Mouse (Mus musculus): Measurements from ENCODE around the gene Fnip1. TPM values are rescaled to one million over a fixed set of nuclear protein-coding genes. Genes with fewer than 3 reads are reported as not detected.
"Not testable (repeated sequence)": the region's sequence is repeated elsewhere in the genome, so short reads cannot be mapped to it uniquely, and the experiment has no call there.

Fnip1 gene
- 14.0 and 18.2 TPM in 2 replicates for polyA plus RNA-seq (2014; fragmentation: Nextera tagmentation; extraction: Ambion mirVana)

DNA sequence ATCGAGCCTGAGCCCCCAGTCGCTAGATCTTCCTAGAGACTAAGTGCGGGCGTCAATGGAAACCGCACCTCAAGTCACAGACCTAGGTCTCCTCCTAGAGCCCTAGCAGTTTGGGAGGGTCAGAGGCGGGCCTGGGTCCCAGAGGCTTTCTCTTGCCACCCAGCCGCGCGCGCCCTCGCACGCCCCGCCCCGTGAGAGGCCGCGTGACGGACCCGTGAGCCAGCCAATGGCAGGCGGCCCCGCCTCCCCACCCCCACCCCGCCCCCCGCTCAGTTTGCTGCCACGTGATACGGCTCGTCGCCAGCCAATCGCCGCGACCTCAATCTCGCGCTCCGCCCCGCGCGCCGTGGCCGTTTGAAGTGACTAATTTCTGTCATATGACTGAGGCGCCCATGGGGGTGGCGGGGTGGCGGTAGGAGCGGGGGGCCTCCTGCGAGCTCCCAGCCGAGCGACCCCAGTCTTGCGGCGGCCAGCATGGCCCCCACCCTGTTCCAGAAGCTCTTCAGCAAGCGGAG is at the start of gene Fnip1:
Fnip1 (plus strand) TSS at position 377 of the 515 bp plus-strand sequence.
- no peaks in the 10 kb centered on the region for H3K36me3 ChIP-seq (ENCODE audit: control insufficient read depth, insufficient read depth, low read length)
- peak; percentile 98 for ATAC-seq (ENCODE audit: low FRiP score, low TSS enrichment)
- H3K27ac ChIP-seq (replicated peaks; ENCODE audit: low read depth, low read length), result peak within 1 kb of the TSS; percentile 75
- peak within 1 kb of the TSS; percentile 93 for H3K4me3 ChIP-seq (replicated peaks; ENCODE audit: low read depth, low read length)
- peak within 1 kb of the TSS; percentile 70 for H3K4me2 ChIP-seq (ENCODE audit: low read length)
- WGBS, result under 1% methylated on average over 45 of the region's 47 CpGs
- DNase-seq, result peak; percentile 97
- H3K27me3 ChIP-seq (ENCODE audit: control insufficient read depth, insufficient read depth, low read length), result no peaks in the 10 kb centered on the region
- H3K9me3 ChIP-seq (ENCODE audit: control insufficient read depth, low read length), result no peaks in the 10 kb centered on the region
- H3K9ac ChIP-seq (replicated peaks; ENCODE audit: low read length), result peak within 1 kb of the TSS; percentile 83
- peaks cover 19% of the 10 kb centered on the region for H3K4me1 ChIP-seq (ENCODE audit: control insufficient read depth, insufficient read depth, low read length)

DNA sequence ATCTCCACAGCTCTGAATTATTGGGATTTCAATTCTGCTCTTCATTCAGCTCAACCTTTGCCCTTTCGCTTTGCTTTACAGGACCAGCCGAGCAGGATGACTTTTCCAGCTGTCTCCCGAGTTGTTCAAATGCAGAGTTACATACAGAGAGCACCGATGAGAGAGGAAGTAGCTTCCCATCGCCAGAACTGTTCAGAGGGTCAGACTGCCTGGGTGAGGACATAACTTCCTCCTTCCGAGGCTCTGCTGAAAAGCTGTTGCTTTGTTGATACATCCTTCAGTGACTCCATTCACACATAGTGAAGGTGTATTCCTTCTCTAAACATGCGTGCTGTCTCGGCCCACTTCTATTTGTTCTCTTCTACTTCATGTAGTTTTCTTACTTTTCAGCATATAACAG is 47.6 kb upstream of the Fnip1 start:
- H3K4me2 ChIP-seq (ENCODE audit: low read length), result no peak overlapping the region
- 80% methylated on average over 8 of the region's 8 CpGs for WGBS
- no peaks in the 10 kb centered on the region for H3K27me3 ChIP-seq (ENCODE audit: control insufficient read depth, insufficient read depth, low read length)
- DNase-seq, result no peak
- H3K4me3 ChIP-seq (replicated peaks; ENCODE audit: low read depth, low read length), result no peak overlapping the region
- H3K36me3 ChIP-seq (ENCODE audit: control insufficient read depth, insufficient read depth, low read length), result no peaks in the 10 kb centered on the region
- H3K9me3 ChIP-seq (ENCODE audit: control insufficient read depth, low read length), result no peaks in the 10 kb centered on the region
- H3K9ac ChIP-seq (replicated peaks; ENCODE audit: low read length), result no peak overlapping the region
- no peak overlapping the region for H3K27ac ChIP-seq (replicated peaks; ENCODE audit: low read depth, low read length)
- no peak for ATAC-seq (ENCODE audit: low FRiP score, low TSS enrichment)
- no peaks in the 10 kb centered on the region for H3K4me1 ChIP-seq (ENCODE audit: control insufficient read depth, insufficient read depth, low read length)

DNA sequence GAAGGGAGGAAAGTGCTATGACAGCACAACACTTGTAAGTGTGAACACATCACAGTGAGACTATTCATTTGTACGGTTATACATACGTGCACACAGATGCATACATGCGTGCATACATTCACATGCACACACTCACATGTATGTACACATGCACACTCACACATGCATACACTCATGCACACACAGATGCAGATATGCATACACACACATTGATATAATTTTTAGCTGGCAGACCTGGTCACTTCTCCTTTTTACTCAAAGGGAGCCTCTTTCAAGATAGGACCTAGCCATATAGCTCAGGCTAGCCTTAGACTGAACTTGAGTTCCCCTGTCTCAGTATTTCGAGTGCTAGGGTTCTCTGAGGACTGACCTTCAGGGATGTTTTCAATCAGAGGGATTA is 46.7 kb upstream of the Fnip1 start:
- H3K4me1 ChIP-seq (ENCODE audit: control insufficient read depth, insufficient read depth, low read length), result no peaks in the 10 kb centered on the region
- ATAC-seq (ENCODE audit: low FRiP score, low TSS enrichment), result no peak
- H3K9me3 ChIP-seq (ENCODE audit: control insufficient read depth, low read length), result no peaks in the 10 kb centered on the region
- H3K4me2 ChIP-seq (ENCODE audit: low read length), result no peak overlapping the region
- no peaks in the 10 kb centered on the region for H3K36me3 ChIP-seq (ENCODE audit: control insufficient read depth, insufficient read depth, low read length)
- WGBS, result 88% methylated on average over 4 of the region's 4 CpGs
- no peak overlapping the region for H3K9ac ChIP-seq (replicated peaks; ENCODE audit: low read length)
- no peaks in the 10 kb centered on the region for H3K27me3 ChIP-seq (ENCODE audit: control insufficient read depth, insufficient read depth, low read length)
- H3K27ac ChIP-seq (replicated peaks; ENCODE audit: low read depth, low read length), result no peak overlapping the region
- H3K4me3 ChIP-seq (replicated peaks; ENCODE audit: low read depth, low read length), result no peak overlapping the region
- no peak for DNase-seq

DNA sequence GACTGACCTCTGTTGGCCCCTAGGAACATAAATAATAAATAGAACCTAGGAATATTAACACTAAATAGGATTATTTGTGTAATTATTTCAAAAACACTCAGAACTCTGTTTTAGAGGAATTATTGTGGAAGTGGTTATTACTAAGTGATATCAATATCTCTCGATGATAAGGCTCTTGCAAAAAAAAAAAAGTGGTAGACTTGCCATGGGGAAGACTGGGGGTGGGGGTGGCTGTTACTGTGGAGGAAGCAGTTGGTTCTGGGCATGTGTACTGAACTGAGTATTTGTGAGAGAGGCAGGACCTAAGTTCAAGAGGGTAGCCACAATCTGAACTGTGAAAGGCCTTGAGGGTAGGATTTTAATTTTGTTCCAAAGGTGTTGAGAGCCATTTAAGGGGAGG is 41.3 kb upstream of the Fnip1 start:
- no peaks in the 10 kb centered on the region for H3K4me1 ChIP-seq (ENCODE audit: control insufficient read depth, insufficient read depth, low read length)
- no peak overlapping the region for H3K9ac ChIP-seq (replicated peaks; ENCODE audit: low read length)
- no peaks in the 10 kb centered on the region for H3K36me3 ChIP-seq (ENCODE audit: control insufficient read depth, insufficient read depth, low read length)
- no peak overlapping the region for H3K27ac ChIP-seq (replicated peaks; ENCODE audit: low read depth, low read length)
- no peak for ATAC-seq (ENCODE audit: low FRiP score, low TSS enrichment)
- 97% methylated on average over 1 of the region's 1 CpGs for WGBS
- no peak overlapping the region for H3K4me2 ChIP-seq (ENCODE audit: low read length)
- no peak overlapping the region for H3K4me3 ChIP-seq (replicated peaks; ENCODE audit: low read depth, low read length)
- no peaks in the 10 kb centered on the region for H3K9me3 ChIP-seq (ENCODE audit: control insufficient read depth, low read length)
- DNase-seq, result no peak
- no peaks in the 10 kb centered on the region for H3K27me3 ChIP-seq (ENCODE audit: control insufficient read depth, insufficient read depth, low read length)

DNA sequence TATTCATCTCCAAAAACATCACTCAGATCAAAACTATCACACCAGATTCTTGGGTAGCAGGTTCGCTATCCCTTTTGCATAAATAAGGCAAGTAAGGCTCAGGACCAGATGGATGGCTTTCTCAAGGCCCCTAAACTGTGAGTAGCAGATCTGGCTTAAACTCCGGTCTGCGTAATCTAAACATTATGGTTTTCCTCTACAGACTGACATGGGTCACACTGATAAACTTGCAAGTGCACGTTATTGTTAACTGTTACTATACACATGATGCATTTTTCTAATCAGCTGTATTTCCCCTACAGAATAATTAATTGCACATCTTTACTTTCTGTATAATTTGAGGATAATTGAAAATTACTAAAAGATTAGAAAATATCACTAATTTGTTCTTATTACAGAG is 39.9 kb upstream of the Fnip1 start:
- Histone ChIP-seq H3K27ac (replicated peaks; ENCODE audit: low read depth, low read length) (no peak overlapping the region), H3K4me1 (ENCODE audit: control insufficient read depth, insufficient read depth, low read length) (no peaks in the 10 kb centered on the region), H3K36me3 (ENCODE audit: control insufficient read depth, insufficient read depth, low read length) (no peaks in the 10 kb centered on the region), H3K9ac (replicated peaks; ENCODE audit: low read length) (no peak overlapping the region), H3K4me2 (ENCODE audit: low read length) (no peak overlapping the region), H3K9me3 (ENCODE audit: control insufficient read depth, low read length) (no peaks in the 10 kb centered on the region), H3K4me3 (replicated peaks; ENCODE audit: low read depth, low read length) (no peak overlapping the region), H3K27me3 (ENCODE audit: control insufficient read depth, insufficient read depth, low read length) (no peaks in the 10 kb centered on the region)
- DNase-seq, result no peak
- WGBS, result 94% methylated on average over 4 of the region's 4 CpGs
- ATAC-seq (ENCODE audit: low FRiP score, low TSS enrichment), result no peak

DNA sequence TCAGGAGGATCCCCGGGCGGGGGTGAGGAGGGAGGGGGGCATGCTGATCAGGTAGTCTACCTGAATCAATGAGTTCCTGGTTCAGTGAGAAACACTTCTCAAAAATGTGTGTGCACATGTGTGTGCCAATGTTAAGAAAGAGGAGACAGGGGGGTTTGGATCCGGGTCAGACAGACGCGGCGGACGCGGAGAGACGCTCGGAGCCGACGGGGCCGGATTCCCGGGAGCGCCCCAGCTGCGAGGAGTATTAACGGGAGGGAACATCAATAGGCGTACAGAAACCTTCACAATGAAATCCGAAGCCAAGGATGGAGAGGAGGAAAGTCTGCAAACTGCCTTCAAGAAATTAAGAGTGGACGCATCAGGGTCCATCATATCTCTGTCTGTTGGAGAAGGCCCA is 37.2 kb upstream of the Fnip1 start:
- H3K4me3 ChIP-seq (replicated peaks; ENCODE audit: low read depth, low read length); H3K9ac ChIP-seq (replicated peaks; ENCODE audit: low read length); H3K27ac ChIP-seq (replicated peaks; ENCODE audit: low read depth, low read length); ATAC-seq (ENCODE audit: low FRiP score, low TSS enrichment); H3K36me3 ChIP-seq (ENCODE audit: control insufficient read depth, insufficient read depth, low read length); H3K4me2 ChIP-seq (ENCODE audit: low read length); H3K27me3 ChIP-seq (ENCODE audit: control insufficient read depth, insufficient read depth, low read length); H3K9me3 ChIP-seq (ENCODE audit: control insufficient read depth, low read length); H3K4me1 ChIP-seq (ENCODE audit: control insufficient read depth, insufficient read depth, low read length); DNase-seq: not testable (repeated sequence)
- WGBS, result 96% methylated on average over 20 of the region's 20 CpGs

DNA sequence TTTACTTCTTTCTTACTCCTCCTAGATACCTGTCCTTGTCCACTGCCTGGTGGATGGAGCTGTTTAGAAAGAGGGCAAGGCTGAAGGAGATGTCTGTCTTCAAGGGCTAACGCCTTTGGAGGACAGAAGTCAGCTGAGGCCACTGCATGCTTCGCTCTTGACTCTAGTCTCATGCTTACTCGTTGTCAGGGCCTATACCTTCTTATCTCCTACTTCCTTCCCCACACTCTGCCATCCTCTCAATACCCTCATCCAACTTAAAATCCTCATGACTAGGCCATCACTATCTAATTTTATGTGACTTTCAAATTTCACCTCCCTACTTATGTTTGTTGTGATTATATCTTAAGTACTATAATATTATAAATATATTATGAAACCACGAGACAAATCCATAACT is 33.1 kb upstream of the Fnip1 start:
- no peaks in the 10 kb centered on the region for H3K27me3 ChIP-seq (ENCODE audit: control insufficient read depth, insufficient read depth, low read length)
- H3K9me3 ChIP-seq (ENCODE audit: control insufficient read depth, low read length), result no peaks in the 10 kb centered on the region
- no peak for ATAC-seq (ENCODE audit: low FRiP score, low TSS enrichment)
- H3K36me3 ChIP-seq (ENCODE audit: control insufficient read depth, insufficient read depth, low read length), result no peaks in the 10 kb centered on the region
- 86% methylated on average over 4 of the region's 4 CpGs for WGBS
- H3K27ac ChIP-seq (replicated peaks; ENCODE audit: low read depth, low read length), result no peak overlapping the region
- no peak overlapping the region for H3K9ac ChIP-seq (replicated peaks; ENCODE audit: low read length)
- no peak overlapping the region for H3K4me2 ChIP-seq (ENCODE audit: low read length)
- H3K4me3 ChIP-seq (replicated peaks; ENCODE audit: low read depth, low read length), result no peak overlapping the region
- DNase-seq, result no peak
- no peaks in the 10 kb centered on the region for H3K4me1 ChIP-seq (ENCODE audit: control insufficient read depth, insufficient read depth, low read length)

DNA sequence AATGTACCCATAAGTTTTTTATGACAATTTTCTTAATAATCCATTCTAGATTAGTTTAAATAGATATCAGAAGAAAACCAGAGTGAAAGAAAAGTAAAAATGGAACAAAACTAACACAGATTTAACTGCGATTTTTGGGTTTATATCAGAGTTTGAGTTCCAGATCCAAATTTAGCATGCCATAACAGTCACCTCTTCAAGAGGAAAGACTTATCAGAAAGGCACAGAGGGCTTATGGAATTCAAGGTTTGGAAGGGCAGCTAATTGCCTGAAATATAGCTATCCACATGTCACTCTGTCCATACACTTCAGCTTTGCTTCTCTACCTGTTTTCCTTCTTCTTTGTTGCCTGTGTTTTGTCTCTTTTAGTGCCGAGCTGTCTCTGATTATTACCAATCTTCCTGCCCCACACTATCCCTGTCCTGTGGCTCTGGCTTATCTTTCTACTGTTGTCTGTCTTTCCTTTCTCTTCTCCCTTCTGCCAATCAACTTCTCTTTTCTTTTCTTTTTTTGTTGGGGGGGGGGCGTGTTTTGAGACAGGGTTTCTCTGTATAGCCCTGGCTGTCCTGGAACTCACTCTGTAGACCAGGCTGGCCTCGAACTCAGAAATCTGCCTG is 31.0 kb upstream of the Fnip1 start:
- 85% methylated on average over 4 of the region's 4 CpGs for WGBS
- no peaks in the 10 kb centered on the region for H3K4me1 ChIP-seq (ENCODE audit: control insufficient read depth, insufficient read depth, low read length)

DNA sequence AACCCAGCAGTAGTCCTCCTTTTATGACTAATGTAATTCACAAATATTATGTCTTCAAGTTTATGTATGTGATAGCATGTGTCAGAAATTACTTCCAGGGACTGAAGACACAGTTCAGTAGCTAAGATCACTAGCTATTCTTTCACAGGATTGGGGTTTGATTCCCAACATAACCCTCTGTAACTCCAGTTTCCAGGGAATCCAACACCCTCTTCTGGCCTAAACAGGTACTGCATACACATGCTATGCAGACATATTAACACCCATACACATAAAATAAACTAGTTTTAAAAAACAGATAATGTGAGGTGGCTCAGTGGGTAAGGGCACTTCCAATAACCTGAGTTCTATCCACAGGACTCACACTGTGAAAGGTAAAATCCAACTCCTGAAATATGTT is 27.4 kb upstream of the Fnip1 start:
- Histone ChIP-seq H3K4me3 (replicated peaks; ENCODE audit: low read depth, low read length) (no peak overlapping the region), H3K9me3 (ENCODE audit: control insufficient read depth, low read length) (no peaks in the 10 kb centered on the region), H3K27me3 (ENCODE audit: control insufficient read depth, insufficient read depth, low read length) (no peaks in the 10 kb centered on the region), H3K9ac (replicated peaks; ENCODE audit: low read length) (no peak overlapping the region), H3K4me2 (ENCODE audit: low read length) (no peak overlapping the region), H3K4me1 (ENCODE audit: control insufficient read depth, insufficient read depth, low read length) (no peaks in the 10 kb centered on the region), H3K36me3 (ENCODE audit: control insufficient read depth, insufficient read depth, low read length) (no peaks in the 10 kb centered on the region), H3K27ac (replicated peaks; ENCODE audit: low read depth, low read length) (no peak overlapping the region)
- ATAC-seq (ENCODE audit: low FRiP score, low TSS enrichment) (no peak), DNase-seq (peak; percentile 7)

More for the DNA sequence above, 31.0 kb upstream of the Fnip1 start:
- Histone ChIP-seq H3K9ac (replicated peaks; ENCODE audit: low read length) (no peak overlapping the region), H3K27me3 (ENCODE audit: control insufficient read depth, insufficient read depth, low read length) (no peaks in the 10 kb centered on the region), H3K27ac (replicated peaks; ENCODE audit: low read depth, low read length) (no peak overlapping the region), H3K9me3 (ENCODE audit: control insufficient read depth, low read length) (no peaks in the 10 kb centered on the region), H3K4me2 (ENCODE audit: low read length) (no peak overlapping the region), H3K36me3 (ENCODE audit: control insufficient read depth, insufficient read depth, low read length) (no peaks in the 10 kb centered on the region), H3K4me3 (replicated peaks; ENCODE audit: low read depth, low read length) (no peak overlapping the region)
- DNase-seq (no peak), ATAC-seq (ENCODE audit: low FRiP score, low TSS enrichment) (no peak)
